Mouse (Mus musculus): ENCODE measurements around the gene Actr10.

- TF ChIP-seq CTCF (conservative IDR thresholded peaks at IDR 0.05; ENCODE audit: low read length) (no peak), NANOG (IDR thresholded peaks at IDR 0.05; ENCODE audit: borderline replicate concordance, low read length) (no peak), POU5F1 (IDR thresholded peaks at IDR 0.05; ENCODE audit: borderline replicate concordance, low read length) (no peak)
Measured at GRCm38 (mm10) chr12:70908076-70908475, 29.6 kb upstream of the Actr10 start.
